Mouse (Mus musculus) cortical plate, adult 2 months (tissue): ENCODE measurements around the gene Cd6.

ENCODE experiments used
- CTCF ChIP-seq: fragments of 200-500 bp; IDR thresholded peaks from 2 replicates; pipeline ENCODE4 v1.5.1; 2011; ENCODE audit warnings: mild to moderate bottlenecking, control low read depth, low read length; ENCODE audit not compliant: insufficient read depth; ENCODE audit errors: extremely low read depth
- POLR2A ChIP-seq: fragments of 200-500 bp; IDR thresholded peaks from 2 replicates; pipeline ENCODE4 v1.6.1; 2011; ENCODE audit warnings: mild to moderate bottlenecking, low read length, control low read depth; ENCODE audit not compliant: insufficient read depth; ENCODE audit errors: extremely low read depth

GRCm38 (mm10) chr19:10742145-10742544 lies 87.7 kb downstream of the Cd6 start:
- no peak for TF ChIP-seq POLR2A
- no peak for TF ChIP-seq CTCF
